Mouse (Mus musculus): ENCODE results near the gene Myrip.
"Not testable (repeated sequence)": the region's sequence is repeated elsewhere in the genome, so short reads cannot be mapped to it uniquely, and the experiment has no call there.

The Myrip gene

GRCm38 (mm10) chr9:120396579-120397185 lies 95.4 kb downstream of the Myrip start:
- no peak for DNase-seq

- DNase-seq: no peak
Observed at GRCm38 (mm10) chr9:120398289-120398688, 97.0 kb downstream of the Myrip start.

DNA sequence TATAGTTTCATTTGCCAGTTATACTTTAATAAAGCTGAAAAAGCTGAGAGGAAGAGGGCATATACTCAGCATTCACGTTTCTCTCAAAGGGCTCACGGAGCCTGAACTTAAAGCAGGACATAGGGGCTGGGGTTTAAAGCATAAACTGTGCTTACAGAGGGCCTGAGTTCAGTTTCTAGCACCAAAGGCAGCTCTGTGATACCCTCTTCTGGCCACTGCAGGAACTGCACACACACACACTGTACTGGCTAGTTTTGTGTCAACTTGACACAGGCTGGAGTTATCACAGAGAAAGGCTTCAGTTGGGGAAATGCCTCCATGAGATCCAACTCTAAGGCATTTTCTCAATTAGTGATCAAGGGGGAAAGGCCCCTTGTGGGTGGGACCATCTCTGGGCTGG lies 98.2 kb downstream of the Myrip start:
- DNase-seq: not testable (repeated sequence)

DNA sequence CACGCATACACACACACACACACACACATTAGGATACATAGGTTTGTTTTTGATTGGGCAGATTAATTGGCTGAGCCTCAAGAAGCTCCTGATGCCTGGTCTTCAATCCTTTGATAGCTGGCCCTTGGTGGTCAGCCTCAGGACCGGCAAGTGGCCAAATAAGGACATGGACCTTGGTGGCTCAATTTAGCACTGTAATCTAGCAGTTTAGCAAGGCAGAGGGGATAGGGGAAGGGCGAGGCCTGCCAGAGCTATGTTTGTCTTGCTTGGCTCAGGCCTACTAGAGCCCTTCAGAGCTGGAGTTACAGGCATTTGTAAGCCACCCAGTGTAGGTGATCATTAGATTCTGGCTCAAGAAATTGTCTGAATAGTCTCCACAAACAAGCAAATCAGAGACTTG lies 101.1 kb downstream of the Myrip start:
- no peak for DNase-seq

GRCm38 (mm10) chr9:120403661-120404060 lies 102.3 kb downstream of the Myrip start:
- DNase-seq: no peak

DNA sequence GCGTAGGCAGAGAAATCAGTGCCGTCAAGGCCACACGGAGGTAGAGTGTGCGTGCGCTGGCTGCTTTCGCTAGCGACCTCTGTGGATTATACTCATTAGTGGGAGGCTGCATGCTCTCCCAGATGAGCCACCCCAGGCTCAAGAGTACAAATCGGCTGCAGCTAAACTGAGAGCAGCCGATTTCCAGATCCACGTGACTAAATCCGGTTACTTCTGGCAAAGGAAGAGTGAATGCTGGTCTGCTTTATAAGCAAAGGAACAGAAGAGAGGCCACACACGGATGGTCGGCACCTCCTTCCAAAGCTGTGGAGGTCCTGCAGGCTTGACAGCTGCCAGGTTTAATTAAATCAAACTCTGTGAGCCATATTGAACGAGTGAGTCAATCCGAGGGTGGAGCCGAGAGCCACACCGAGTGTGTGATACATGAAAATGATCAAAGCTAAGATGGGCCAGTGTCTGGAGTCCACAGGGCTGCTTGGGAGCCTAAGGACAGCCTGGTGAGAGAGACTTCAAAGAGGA lies 108.4 kb downstream of the Myrip start:
- DNase-seq: no peak

DNA sequence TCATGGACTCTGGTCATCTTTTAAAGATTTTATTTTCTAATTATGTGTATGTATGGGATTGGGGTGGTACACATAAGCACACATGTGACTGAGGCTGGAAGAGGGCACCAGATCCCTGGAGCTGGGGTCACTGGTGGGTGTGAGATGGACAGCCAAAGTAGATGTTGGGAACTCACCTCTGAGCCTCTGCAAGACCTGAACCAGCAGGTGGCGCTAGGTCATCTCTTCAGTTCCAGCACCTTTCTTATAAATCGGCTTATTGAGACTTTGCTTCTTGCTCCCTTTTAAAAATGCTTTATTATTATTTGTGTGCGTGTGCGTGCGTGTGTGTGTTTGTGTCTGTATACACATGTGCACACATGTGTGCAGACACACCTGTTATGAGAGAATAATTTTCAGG lies 109.1 kb downstream of the Myrip start:
- DNase-seq: peak in 1 of 2 experiments; percentile 20

DNA sequence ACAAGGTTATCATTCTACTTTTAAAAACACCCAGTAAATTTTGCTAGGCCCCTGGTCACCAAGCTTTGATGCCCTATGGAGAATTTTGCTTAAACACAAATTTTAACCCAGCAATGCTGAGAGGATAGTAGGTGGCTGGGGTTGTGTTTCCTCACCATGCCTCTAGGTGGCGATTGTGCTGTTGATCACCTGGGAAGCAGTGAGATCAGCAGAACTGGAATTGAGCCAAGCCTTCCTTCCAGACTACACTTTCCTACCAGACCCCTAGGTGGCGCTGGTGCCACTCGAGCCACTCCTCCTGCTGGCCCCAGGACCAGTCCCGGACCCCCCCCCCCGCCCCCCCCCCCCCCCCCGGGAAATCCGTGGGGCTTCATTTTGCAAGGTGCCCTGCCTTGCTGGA lies 114.2 kb downstream of the Myrip start:
- peak; percentile 42 to 70 for DNase-seq

DNA sequence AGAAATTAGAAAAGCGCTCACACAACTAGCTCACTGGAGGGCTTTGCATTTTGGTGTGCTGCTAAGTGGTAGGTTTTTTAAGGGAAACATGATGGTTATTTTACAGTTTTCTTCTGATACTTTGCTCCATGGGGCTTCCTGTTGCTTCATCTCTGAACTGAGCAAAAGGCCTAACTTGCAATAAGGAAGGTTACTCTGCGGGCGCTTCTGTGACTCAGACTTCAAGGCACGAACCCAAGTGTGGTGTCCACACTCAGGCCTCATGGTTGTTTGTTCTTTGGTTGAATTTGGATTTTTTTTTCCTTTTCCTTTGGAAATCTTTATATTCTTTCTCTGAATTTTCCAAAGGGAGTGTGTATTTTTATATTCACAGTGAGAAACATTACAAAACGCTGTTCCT lies 114.8 kb downstream of the Myrip start:
- no peak for DNase-seq

DNA sequence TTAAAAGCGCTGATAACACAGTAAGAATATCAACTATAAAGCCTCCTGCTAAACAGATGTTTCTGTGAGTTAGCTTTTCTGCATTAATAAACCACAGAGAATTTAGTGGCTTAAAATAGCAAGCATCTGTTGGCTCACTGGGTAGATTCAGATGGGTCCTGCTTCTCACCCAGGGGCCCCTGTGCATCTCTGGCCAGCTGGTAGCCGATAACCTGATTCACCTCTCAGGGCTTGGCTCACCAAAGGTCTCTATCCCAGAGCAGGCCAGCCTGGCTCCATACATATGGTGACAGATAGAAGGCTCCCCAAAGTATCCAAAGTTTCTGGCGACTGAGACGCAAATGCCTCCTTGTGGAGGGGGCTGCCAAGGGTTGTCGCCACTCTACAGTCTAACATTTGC lies 115.4 kb downstream of the Myrip start:
- no peak for DNase-seq

GRCm38 (mm10) chr9:120418582-120418981 lies 117.3 kb downstream of the Myrip start:
- no peak for DNase-seq

DNA sequence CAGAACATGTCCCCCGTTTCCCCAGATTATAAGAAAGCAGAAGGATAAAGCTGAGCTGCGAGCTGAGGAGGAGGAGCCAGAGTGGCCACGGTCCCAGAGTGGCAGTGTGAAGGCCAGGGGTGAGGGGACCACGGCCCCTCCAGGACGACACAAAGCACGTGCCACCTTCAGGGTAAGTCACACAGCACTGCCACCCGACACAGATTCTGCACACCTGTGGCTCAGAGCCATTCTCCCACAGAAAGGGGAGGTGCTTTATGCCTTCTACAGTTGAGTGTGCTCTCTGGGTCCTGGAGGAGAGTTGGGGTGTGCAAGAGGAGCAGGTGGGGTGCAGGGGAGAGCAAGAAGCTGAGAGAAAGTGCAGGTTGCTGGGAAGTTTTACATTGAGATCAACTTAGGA lies 123.3 kb downstream of the Myrip start:
- DNase-seq: no peak

DNA sequence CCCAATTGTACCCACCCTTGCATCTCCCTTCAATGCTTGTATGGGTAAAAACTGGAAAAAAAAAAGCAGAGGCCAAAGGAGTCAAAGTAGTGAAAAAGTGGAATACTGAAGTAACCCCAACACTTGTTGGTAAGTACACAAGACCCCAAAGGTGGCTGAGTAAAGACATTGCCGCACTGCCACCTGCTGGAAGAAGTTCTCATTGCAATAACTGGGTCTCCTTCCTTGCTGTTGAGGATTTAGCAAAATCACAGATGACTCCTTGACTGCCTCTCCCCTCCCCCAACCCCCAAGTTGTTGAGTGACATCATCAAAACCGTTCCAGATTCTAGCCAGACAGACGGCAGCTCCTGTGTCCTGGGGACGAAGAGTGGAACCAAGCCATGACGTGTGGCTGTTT lies 124.5 kb downstream of the Myrip start:
- peak; percentile 15 to 38 for DNase-seq

DNA sequence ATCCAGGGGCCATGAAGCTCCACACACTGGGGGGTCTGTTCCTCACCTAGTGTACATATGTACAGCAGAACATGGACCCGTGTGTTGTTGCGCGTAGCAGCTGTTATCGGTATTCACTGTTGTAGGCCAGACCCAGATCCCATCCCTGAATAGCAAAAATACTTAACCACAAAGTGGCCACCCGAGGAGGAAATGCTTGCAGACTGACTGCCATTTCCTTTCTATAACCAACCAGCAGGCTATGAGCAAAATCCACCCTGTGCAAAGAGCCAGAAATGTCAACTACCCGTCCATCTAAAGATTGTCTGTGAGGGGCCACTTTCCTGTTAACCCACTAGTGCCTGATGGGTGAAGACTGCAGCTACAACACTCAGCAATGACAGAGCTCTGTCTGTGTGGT lies 126.9 kb downstream of the Myrip start:
- DNase-seq: no peak

DNA sequence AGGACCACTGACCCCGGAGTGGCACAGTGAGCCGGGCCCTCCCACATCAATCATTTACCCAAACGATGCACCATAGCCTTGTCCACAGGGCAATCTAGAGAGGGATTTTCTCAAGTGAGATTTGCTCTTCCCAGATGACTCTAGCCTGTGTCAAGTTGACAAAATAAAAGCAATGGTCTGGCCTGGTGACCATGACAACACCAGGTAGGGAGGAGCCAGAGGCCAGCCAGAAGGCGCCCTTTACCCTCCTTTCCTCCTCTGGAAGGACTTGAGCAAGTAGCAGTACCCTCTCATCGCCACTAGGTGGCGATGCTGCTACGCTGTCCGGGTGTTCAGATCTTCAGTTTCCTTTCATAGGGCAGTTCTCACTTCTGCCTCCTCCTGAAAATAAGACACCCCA lies 132.4 kb downstream of the Myrip start:
- DNase-seq: peak; percentile 32 to 37

GRCm38 (mm10) chr9:120435841-120436240 lies 134.5 kb downstream of the Myrip start:
- no peak for DNase-seq

DNA sequence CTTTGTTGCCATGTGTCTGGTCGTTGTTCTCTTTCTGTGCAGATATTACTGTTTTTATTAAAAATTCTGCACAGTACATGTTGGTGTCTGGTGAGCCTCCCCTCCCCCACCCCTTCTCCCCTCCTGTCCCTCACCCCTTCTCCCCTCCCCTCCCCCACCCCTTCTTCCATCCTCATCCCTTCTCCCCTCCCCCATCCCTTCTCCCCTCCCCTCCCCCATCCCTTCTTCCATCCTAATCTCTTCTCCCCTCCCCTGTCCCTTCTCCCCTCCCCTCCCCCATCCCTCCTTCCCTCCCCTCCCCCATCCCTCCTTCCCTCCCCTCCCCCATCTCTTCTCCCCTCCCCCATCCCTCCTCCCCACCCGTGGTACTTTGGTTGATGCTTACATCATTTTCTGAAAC lies 135.5 kb downstream of the Myrip start:
- no peak for DNase-seq

DNA sequence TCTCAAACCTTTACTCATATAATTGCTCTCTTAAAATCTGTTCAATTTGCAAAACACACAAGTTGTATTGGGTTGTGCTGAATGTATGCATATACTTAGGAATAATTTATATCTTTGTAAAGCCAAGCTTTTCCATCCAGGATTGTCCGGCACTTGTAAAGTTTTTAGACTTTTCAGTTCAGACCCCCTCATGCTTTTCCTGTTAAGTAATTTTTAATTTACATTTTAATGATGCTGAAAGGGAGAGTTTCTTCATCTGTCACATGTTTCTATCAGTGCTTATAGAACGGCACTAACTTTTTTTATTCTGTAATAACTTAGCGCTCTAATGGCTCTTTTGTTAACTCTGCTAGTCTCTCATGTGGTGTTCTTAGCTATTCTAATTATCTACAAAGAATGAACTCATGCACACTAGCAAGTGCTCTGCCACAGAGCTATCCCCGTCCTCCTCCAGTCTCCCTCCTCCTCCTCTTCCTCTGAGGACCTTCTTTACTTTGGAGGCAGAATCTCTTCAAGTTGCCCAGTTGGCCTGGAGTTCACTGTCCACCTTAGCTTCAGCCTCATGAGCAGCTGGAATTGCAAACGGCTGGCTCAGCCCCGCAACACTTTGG lies 136.1 kb downstream of the Myrip start:
- no peak for DNase-seq

DNA sequence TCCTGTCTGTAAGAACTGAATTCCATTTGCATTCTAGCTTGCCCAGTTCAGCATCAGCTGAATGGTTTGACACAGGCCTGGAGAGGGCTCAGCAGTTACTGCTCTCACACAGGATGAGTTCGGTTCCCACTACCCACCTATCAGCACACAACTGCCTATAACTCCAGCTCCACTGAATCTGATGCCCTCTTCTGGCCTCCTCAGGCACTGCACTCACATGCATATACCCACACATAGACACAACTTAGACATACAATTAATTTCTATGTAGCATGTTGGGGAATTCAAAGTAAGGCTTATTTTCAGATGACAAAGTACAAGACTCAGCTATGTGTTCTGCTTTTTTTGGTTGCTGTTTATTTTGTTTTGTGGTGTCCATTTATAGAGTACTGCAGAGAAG lies 137.0 kb downstream of the Myrip start:
- no peak for DNase-seq

- no peak for DNase-seq
Observed at GRCm38 (mm10) chr9:120438781-120439180, 137.5 kb downstream of the Myrip start.

GRCm38 (mm10) chr9:120444642-120445041 lies 143.3 kb downstream of the Myrip start:
- no peak for DNase-seq

DNA sequence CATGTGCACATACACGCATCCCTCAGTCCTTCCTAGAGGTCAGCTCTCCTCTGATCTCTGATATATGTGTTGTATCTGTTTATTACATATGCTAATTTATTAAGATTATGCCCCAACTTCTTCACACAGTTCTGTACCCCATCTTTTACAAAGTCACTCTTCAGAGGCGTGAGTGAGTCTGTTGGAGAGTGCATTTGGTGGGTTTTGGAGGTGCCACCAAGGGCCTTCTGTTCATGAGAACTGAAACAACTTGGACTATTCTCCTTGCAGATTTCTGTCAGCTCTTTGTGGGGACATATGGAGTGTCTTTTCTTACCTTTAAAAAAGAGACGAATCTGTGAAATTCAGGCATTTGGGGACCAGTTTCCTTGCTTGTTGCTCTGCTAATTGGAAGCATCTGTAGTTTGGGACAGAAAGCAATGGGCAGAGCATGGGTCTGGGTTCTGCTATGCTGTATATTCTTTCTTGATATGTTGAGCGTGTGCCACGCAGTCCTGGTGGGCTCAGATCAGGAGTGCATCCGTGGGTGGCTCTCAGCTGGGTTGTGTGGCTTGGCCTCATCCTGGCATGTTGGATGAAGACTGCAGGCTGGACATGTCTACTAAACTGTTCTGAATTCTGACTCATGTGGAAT lies 148.5 kb downstream of the Myrip start:
- no peak for DNase-seq

DNA sequence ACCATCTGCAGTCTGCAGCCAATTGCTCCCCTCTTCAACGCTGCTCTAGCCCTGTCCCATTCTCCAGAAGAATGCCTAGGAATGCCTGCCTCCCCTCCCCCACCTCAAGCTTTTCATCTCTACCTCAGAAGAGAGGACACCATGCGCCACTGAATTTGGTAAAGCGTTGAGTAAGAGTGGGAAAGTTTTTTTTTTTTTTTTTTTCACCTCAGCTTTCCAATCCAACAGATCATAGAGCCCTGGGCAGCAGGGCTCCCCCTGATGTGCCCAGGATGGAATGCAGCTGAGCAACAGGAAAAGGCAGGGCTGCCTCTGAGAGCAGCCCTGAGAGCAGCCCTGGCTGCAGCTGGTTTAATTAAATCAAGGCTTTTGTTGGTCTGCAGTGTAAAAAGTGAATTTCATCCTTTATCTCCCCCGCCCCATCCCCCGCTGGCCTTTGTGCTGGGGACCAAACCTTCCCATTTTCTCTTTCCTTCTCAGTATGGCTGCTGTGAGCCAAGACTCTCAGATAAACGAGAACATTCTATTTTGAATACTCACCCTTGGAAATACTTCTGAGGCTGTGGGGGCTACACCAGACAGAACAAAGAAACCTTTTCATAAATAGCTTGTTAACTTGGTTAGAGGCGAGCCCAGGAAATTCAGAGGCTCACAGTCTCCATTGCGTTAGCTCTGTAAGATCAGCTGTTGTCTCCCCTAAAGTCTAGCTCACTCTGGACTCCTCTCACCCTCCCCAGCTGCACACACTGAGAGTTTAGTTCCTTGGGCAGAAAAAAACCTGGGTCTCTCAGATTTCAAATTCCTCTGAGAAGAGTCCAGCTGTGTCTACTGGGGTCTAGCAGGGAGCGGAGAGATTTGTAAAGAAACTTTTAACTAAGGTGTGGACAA lies 154.7 kb downstream of the Myrip start:
- no peak for DNase-seq

Measured in thymus, adult 18-20 months (tissue).